Mouse (Mus musculus) kidney, embryonic 14.5 days (tissue): ENCODE data around the gene Nmrk1. TPM values are rescaled to one million over a fixed set of nuclear protein-coding genes. Genes with fewer than 3 reads are reported as not detected.

Source experiments
- ATAC-seq: fragments of 200-750 bp; cut with Nextera tagmentation; 2 replicates; pipeline ENCODE4 v1.8.0; 2017; ENCODE audit warnings: moderate number of reproducible peaks, mild to moderate bottlenecking, moderate TSS enrichment, moderate library complexity; ENCODE audit not compliant: low FRiP score, low TSS enrichment
- H3K27ac ChIP-seq: fragments of 300-500 bp; sonication (generic); 2 replicates; pipeline ENCODE4 v1.5.1; 2014; ENCODE audit warnings: low read depth, mild to moderate bottlenecking, low read length, moderate library complexity, mixed read lengths
- H3K27me3 ChIP-seq: fragments of 300-500 bp; sonication (generic); 2 replicates; pipeline ENCODE4 v1.6.1; 2014; ENCODE audit warnings: mild to moderate bottlenecking, low read length; ENCODE audit not compliant: control insufficient read depth, insufficient read depth
- H3K36me3 ChIP-seq: fragments of 300-500 bp; sonication (generic); 2 replicates; pipeline ENCODE4 v1.6.1; 2014; ENCODE audit warnings: low read length, mixed read lengths; ENCODE audit not compliant: control insufficient read depth, insufficient read depth
- H3K4me1 ChIP-seq: fragments of 300-500 bp; sonication (generic); 2 replicates; pipeline ENCODE4 v1.6.1; 2014; ENCODE audit warnings: low read length, mixed read lengths; ENCODE audit not compliant: control insufficient read depth, insufficient read depth
- H3K4me2 ChIP-seq: fragments of 300-500 bp; sonication (generic); replicated peaks from 2 replicates; pipeline ENCODE4 v1.6.1; 2014; ENCODE audit warnings: low read depth, mild to moderate bottlenecking, low read length
- H3K4me3 ChIP-seq: fragments of 300-500 bp; sonication (generic); 2 replicates; pipeline ENCODE4 v1.5.1; 2014; ENCODE audit warnings: mild to moderate bottlenecking, low read length
- H3K9ac ChIP-seq: fragments of 300-500 bp; sonication (generic); 2 replicates; pipeline ENCODE4 v1.6.1; 2014; ENCODE audit warnings: low read depth, mild to moderate bottlenecking, low read length, moderate library complexity
- H3K9me3 ChIP-seq: fragments of 300-500 bp; sonication (generic); 2 replicates; pipeline ENCODE4 v1.6.1; 2016; ENCODE audit warnings: low read length; ENCODE audit not compliant: control insufficient read depth
- WGBS: fragments of 180-500 bp; shearing (Covaris S2); extraction: QIAGEN DNeasy Blood & Tissue Kit; methylation state at CpG from one replicate; pipeline ENCODE4 v1.1.7; 2014; 5-methylcytosine and 5-hydroxymethylcytosine counted together
- polyA plus RNA-seq: library from polyadenylated mRNA; unstranded; fragments of >200 nt; fragmentation: Nextera tagmentation; extraction: Ambion mirVana; gene quantifications from 2 replicates; pipeline ENCODE4 v1.2.1, GENCODE M21; 2014

The Nmrk1 gene
- polyA plus RNA-seq, 1 experiment from 2014 or later: 17.8 TPM

DNA sequence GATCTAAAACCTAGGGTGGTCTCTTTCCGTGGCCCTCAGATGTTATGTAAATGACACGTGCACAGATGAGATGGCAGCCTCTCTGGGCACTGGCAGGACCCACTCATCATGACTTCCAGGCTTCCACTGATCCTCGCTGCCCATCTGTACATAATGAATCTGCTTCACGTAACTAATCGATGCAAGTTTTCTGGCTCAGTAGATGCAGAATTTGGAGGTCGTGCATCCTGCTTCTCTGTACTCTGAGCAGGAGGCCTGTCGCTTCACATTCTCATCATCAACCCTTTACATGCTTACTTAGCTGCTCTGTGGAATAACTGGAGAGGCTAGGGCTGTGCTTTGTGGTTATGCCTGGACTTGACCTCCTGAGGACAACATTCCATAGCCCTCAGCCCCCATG is 35.2 kb downstream of the Nmrk1 start:
- no peaks in the 10 kb centered on the region for H3K9me3 ChIP-seq
- no peaks in the 10 kb centered on the region for H3K27me3 ChIP-seq
- H3K36me3 ChIP-seq: no peaks in the 10 kb centered on the region
- H3K27ac ChIP-seq: no peak overlapping the region
- no peak overlapping the region for H3K9ac ChIP-seq
- WGBS: 92% methylated on average over 7 of the region's 7 CpGs
- ATAC-seq: no peak
- H3K4me3 ChIP-seq: no peak overlapping the region
- no peak overlapping the region for H3K4me2 ChIP-seq
- H3K4me1 ChIP-seq: peaks cover 2% of the 10 kb centered on the region; the same call in 1 of the 2 replicates

DNA sequence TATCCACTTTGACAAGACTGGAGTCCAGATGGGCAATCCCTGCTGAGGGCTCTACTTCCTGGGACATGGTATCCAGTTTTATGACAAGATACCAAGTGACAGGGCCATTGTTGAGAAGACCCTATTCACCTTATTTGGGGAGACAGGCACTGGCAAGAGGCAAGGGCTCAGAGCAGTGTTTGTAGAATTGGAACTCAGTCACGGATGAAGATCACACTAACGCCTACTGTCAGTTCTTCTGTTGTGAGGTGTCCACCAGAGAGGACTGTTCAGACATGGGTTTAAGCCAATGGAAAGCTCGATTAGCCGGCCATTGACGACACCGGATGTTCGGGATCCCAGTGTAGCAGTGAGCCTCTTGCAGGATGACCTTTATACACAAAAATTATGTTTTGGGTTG is 37.8 kb downstream of the Nmrk1 start:
- no peak overlapping the region for H3K4me2 ChIP-seq
- H3K4me1 ChIP-seq: peaks cover 18% of the 10 kb centered on the region
- H3K27me3 ChIP-seq: no peaks in the 10 kb centered on the region
- H3K9me3 ChIP-seq: no peaks in the 10 kb centered on the region
- no peak overlapping the region for H3K27ac ChIP-seq
- no peak overlapping the region for H3K4me3 ChIP-seq
- WGBS: 90% methylated on average over 7 of the region's 7 CpGs
- H3K9ac ChIP-seq: no peak overlapping the region
- no peaks in the 10 kb centered on the region for H3K36me3 ChIP-seq
- no peak for ATAC-seq

DNA sequence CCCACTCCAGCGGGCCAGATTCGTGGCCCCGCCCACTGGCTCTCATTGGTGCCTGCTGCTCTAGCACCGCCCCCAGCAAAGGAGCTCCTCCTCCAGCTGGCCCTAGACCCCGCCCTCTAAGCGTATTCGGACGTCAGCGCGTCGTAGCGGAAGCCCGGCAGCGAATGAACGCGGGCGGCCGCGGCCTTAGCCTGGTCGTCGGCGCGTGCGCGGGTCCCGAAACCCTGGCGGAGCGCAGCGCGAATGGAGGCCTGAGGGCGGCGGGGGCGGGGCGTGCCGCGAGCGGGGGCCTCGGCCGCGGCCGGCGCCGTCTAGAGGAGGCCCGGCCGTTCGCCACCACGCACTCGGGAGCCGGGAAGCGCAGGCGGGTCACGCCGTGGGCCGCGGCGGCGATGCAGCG is 38.9 kb downstream of the Nmrk1 start, which contains the start of gene Carnmt1:
Carnmt1 (plus strand) TSS at position 157 of the 400 bp plus-strand sequence.
- H3K4me2 ChIP-seq: peak within 1 kb of the TSS; percentile 56
- no peaks in the 10 kb centered on the region for H3K27me3 ChIP-seq
- no peaks in the 10 kb centered on the region for H3K9me3 ChIP-seq
- peak within 1 kb of the TSS; percentile 78 for H3K4me3 ChIP-seq
- H3K4me1 ChIP-seq: peaks cover 18% of the 10 kb centered on the region
- H3K9ac ChIP-seq: peak within 1 kb of the TSS; percentile 87
- H3K27ac ChIP-seq: peak within 1 kb of the TSS; percentile 74
- ATAC-seq: peak; percentile 99
- H3K36me3 ChIP-seq: no peaks in the 10 kb centered on the region
- under 1% methylated on average over 42 of the region's 58 CpGs for WGBS

DNA sequence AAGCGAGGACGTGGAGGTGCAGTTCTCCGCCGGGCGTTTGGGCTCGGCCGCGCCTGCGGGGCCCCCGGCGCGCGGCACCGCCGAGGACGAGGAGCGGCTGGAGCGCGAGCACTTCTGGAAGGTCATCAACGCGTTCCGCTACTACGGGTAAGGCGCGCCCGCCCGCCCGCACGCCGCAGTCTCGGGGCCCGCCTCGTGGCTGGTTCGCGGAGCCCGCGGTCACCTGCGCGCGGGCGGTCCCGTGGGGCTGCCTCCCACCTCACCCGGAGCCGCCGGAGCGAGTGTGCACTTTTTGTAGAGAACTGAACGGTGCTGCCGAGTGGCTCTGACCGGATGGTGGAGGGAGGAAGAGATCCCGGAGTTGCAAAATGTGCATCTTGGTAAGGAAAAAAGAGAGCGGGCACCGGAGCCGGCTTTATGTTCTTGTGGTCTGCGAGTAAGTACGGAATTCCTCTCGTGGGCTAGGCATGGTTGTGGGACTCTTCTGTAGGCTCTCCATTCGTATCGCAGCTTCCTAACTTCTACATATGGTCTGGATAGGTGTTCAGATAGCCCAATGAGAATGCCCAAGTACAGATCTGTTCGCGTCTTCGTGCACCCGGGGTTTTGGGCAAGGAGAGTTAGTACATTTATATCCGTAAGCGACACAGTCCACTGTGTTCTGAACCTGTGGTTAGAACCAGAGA is 39.4 kb downstream of the Nmrk1 start:
- ATAC-seq: 0 out of 2 replicates have a peak, but pooled peaks have one; percentile 0
- under 1% methylated on average over 50 of the region's 64 CpGs for WGBS
- Histone ChIP-seq H3K9ac (peak overlapping the region; percentile 87), H3K4me2 (peak overlapping the region; percentile 56), H3K9me3 (no peaks in the 10 kb centered on the region), H3K4me3 (peak overlapping the region; percentile 78), H3K36me3 (no peaks in the 10 kb centered on the region), H3K27ac (peak overlapping the region; percentile 74), H3K4me1 (peaks cover 18% of the 10 kb centered on the region), H3K27me3 (no peaks in the 10 kb centered on the region)

DNA sequence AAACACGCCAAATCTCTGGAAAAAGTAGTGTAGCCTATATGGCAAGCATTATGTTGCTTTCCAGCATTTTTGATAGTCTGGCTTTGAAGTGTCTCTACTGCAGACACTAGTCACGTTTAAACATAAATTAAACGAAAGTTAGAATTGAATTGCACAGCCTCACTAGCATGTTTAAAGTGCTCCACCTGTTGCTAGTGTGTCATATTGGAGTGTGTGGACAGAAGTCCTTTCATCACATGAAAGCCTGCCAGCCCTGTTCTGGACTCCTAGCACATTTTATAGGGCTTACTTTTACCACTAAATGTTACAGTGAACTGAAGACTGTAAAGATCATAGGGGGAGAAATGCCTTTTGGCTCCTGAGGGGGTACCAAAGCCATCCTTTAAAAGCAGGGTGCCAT is 40.7 kb downstream of the Nmrk1 start:
- peak overlapping the region; percentile 78 for H3K4me3 ChIP-seq
- 58% methylated on average over 3 of the region's 3 CpGs for WGBS

DNA sequence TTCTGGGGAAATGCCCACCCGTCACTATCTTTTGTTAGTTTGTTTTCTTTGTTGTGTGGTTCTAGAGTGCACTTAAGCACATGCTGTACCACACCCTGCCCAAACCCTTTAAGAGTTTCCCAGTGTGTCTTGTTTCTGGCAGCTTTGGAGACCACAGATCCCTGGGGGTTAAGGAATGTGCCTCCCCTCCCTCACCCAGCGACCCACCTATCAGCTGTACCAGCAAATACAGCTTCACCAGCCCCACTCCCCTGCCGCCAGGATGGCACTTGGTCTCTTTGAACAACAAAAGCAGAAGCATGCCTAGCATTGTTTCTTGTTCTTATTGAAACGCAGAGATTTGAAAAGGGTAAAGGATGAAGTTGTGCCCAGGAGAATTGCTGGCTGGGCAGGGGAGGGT is 41.4 kb downstream of the Nmrk1 start:
- peak overlapping the region; percentile 78; the same call in 1 of the 2 replicates for H3K4me3 ChIP-seq

More for the DNA sequence above, 40.7 kb downstream of the Nmrk1 start:
- Histone ChIP-seq H3K36me3 (no peaks in the 10 kb centered on the region), H3K4me2 (peak overlapping the region; percentile 56), H3K27ac (no peak overlapping the region), H3K4me1 (peaks cover 18% of the 10 kb centered on the region), H3K9ac (peak overlapping the region; percentile 20; the same call in 1 of the 2 replicates), H3K9me3 (no peaks in the 10 kb centered on the region), H3K27me3 (no peaks in the 10 kb centered on the region)
- no peak for ATAC-seq

DNA sequence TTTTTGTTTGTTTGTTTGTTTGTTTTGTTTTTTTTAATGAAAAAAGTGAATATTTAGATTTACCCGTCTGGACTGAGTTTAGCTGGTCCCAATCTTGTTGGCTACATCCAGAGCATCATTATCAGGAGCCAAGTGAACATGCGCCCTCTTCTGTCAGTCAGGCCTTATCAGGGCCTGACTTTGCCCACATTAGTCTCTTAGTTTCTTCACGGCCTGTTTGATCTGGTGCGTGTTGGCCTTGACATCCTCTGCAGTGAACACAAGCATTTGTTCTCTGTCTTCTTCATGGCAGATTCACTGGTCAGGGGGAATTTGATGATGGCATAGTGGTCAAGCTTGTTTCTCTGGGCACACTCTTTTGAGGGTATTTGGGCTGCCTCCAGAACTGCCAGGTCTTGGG is 50.4 kb downstream of the Nmrk1 start:
- ATAC-seq: no peak
- Histone ChIP-seq H3K4me1 (no peaks in the 10 kb centered on the region), H3K36me3 (peaks cover 16% of the 10 kb centered on the region; the same call in 1 of the 2 replicates), H3K4me3 (no peak overlapping the region), H3K9ac (no peak overlapping the region), H3K4me2 (no peak overlapping the region), H3K27ac (no peak overlapping the region), H3K27me3 (no peaks in the 10 kb centered on the region), H3K9me3 (no peaks in the 10 kb centered on the region)
- WGBS: 79% methylated on average over 4 of the region's 4 CpGs

More for the DNA sequence above, 41.4 kb downstream of the Nmrk1 start:
- H3K4me2 ChIP-seq: peak overlapping the region; percentile 56
- H3K9ac ChIP-seq: peak overlapping the region; percentile 34; the same call in 1 of the 2 replicates
- ATAC-seq: no peak
- 37% methylated on average over 4 of the region's 4 CpGs for WGBS
- peaks cover 18% of the 10 kb centered on the region for H3K4me1 ChIP-seq
- no peaks in the 10 kb centered on the region for H3K36me3 ChIP-seq
- H3K9me3 ChIP-seq: no peaks in the 10 kb centered on the region
- no peak overlapping the region for H3K27ac ChIP-seq
- no peaks in the 10 kb centered on the region for H3K27me3 ChIP-seq

DNA sequence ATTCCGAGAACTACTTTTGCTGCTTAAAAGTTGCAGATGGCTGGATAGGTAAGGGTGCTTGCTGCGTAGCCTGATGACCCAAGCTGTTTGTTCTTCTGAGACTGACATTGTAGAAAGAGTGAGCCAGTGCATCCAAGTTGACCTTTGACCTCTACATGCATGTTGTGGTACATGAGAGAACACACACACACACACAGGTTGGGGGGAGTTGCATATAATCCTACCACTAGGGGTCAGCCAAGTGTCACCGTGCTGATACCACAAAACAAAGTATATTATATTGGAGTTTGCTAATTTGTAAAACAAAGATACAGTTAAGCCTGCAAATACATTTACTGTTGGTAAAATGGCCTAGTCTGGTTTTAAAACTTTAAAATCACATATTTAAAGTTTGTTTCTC is 55.8 kb downstream of the Nmrk1 start:
- Histone ChIP-seq H3K9me3 (no peaks in the 10 kb centered on the region), H3K4me2 (no peak overlapping the region), H3K27ac (no peak overlapping the region), H3K9ac (no peak overlapping the region), H3K36me3 (peaks cover 14% of the 10 kb centered on the region; the same call in 1 of the 2 replicates), H3K27me3 (no peaks in the 10 kb centered on the region), H3K4me3 (no peak overlapping the region), H3K4me1 (no peaks in the 10 kb centered on the region)
- ATAC-seq: no peak
- WGBS: 70% methylated on average over 3 of the region's 3 CpGs

DNA sequence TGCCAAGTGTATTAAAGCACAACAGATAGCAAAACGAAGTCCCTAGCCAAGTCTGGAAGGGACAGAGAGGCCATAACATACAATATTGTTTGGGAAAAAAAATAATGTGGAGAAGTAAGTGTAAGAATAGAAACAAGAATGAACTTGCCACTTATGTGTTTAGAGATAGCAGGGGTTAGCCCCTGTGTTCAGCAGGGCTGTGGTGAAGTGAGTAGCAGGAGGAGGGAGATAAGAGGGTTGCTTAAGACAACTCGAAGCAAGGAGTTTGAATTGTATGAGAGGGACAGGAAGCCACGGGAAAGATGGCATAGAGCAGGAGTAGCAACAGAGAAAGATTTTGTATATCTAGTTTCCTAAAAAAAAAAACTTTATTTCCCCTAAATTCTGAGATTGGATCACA is 60.4 kb downstream of the Nmrk1 start:
- H3K9ac ChIP-seq: no peak overlapping the region
- peaks cover 27% of the 10 kb centered on the region; the same call in 1 of the 2 replicates for H3K36me3 ChIP-seq
- no peaks in the 10 kb centered on the region for H3K27me3 ChIP-seq
- no peaks in the 10 kb centered on the region for H3K4me1 ChIP-seq
- H3K4me2 ChIP-seq: no peak overlapping the region
- no peak overlapping the region for H3K4me3 ChIP-seq
- H3K9me3 ChIP-seq: no peaks in the 10 kb centered on the region
- no peak overlapping the region for H3K27ac ChIP-seq
- WGBS: 86% methylated on average over 3 of the region's 3 CpGs
- ATAC-seq: no peak
